Mouse (Mus musculus): ENCODE measurements at regions not wholly inside any gene's neighbourhood (a gene's known extent, or its start where the extent isn't known, plus 50 kb on each side); places are given as distances from the start of the nearest gene placed in this dataset.

- no peak for TF ChIP-seq POLR2A (IDR thresholded peaks at IDR 0.05; ENCODE audit: insufficient read depth, low read depth, low read length)
- no peak for TF ChIP-seq CTCF (IDR thresholded peaks at IDR 0.05; ENCODE audit: insufficient read depth, low read depth, low read length)
These were observed 825.1 kb downstream of the Diaph3 start for GRCm38 (mm10) chr14:86315974-86316373.

Measured in olfactory bulb, adult 2 months (tissue).